Mouse (Mus musculus) gastrocnemius, postnatal 36 days (tissue): ENCODE measurements around the gene Sly. TPM values are rescaled to one million over a fixed set of nuclear protein-coding genes. Genes with fewer than 3 reads are reported as not detected.
"Not testable (repeated sequence)": the region's sequence is repeated elsewhere in the genome, so short reads cannot be mapped to it uniquely, and the experiment has no call there.

Source experiments
- DNase-seq, 2 experiments: peaks; one replicate each; pipeline ENCODE4 v3.0.0; 2022
- intact Hi-C: fragments of 180-260 bp; cut with DNase I; formaldehyde crosslinking; loops from one replicate; pipeline ENCODE4 v1.15.1; 2025
- long read RNA-seq, 2 experiments: library from polyadenylated mRNA; stranded (forward); transcript quantifications; one replicate each; pipeline ENCODE4 v2.0.0; 2021
- total RNA-seq, 2 experiments: library from RNA; stranded (reverse); gene quantifications; 2 replicates each; pipeline ENCODE4 v1.2.3; 2021

Gene Sly
- total RNA-seq, result not detected
- long read RNA-seq, experiment 1, result 0 reads
- long read RNA-seq, experiment 2, result 0 reads

DNA sequence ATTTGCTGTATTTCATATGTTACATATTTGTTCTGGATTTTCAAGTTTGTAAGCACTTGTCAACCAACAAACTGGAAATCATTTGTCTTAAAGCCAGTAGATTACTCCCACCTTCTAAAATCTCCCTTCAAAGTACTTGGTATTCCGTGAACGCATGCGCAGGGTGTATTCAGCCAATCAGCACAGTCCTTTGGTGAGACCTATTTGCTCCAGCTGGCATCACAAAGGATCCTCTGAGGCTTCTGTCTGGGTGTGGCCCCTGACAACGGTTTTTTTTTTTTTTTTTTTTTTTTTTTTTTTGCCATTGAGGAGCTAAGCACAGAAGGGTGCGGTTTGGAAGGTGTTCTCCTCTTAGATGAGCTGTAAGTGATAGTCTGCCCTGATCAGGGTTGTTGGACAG is at the start of gene Sly:
Gene Sly (plus strand): TSS at position 301 of the 400 bp plus-strand sequence.
- DNase-seq, intact Hi-C loops: not testable (repeated sequence)
